Mouse (Mus musculus): ENCODE results near the gene Oasl2. TPM values are rescaled to one million over a fixed set of nuclear protein-coding genes. Genes with fewer than 3 reads are reported as not detected.

The Oasl2 gene
- polyA plus RNA-seq, 1 experiment from 2014 or later = 7.8 TPM

GRCm38 (mm10) chr5:114958069-114958468 is 61.3 kb downstream of the Oasl2 start:
- TF ChIP-seq CTCF (IDR thresholded peaks at IDR 0.05; ENCODE audit: low read depth) (no peak), EP300 (IDR thresholded peaks at IDR 0.05; ENCODE audit: low read depth) (no peak)
- no peaks in the 10 kb centered on the region for H3K9me3 ChIP-seq (ENCODE audit: low read length)
- no peak overlapping the region for H3K9ac ChIP-seq (replicated peaks)
- H3K4me1 ChIP-seq (ENCODE audit: insufficient read depth) = no peaks in the 10 kb centered on the region
- H3K4me2 ChIP-seq (ENCODE audit: low read depth, low read length) = no peak overlapping the region
- H3K4me3 ChIP-seq (ENCODE audit: low read depth, low read length) = no peak overlapping the region
- 83% methylated on average over 5 of the region's 5 CpGs for WGBS (ENCODE audit: insufficient replicate concordance)
- DNase-seq (no peak), ATAC-seq (no peak)
- no peaks in the 10 kb centered on the region for H3K27me3 ChIP-seq (ENCODE audit: insufficient read depth, low read length)
- H3K36me3 ChIP-seq (replicated peaks; ENCODE audit: insufficient read depth, low read length) = peaks cover 10% of the 10 kb centered on the region; the same call in 1 of the 2 replicates
- H3K27ac ChIP-seq (ENCODE audit: low read depth) = no peak overlapping the region

Small RNA genes within 50 kb of the gene (microRNA-seq; reads per million reads assigned to microRNA genes)
- 27.6 reads per million, percentile 30 among the genes with 10 or more reads in this experiment for gene Mir6240

Other genes with a start within 250 kb of the Oasl2 start
- 0.32 and 0.38 TPM in 2 replicates for gene Trpv4, start 238.5 kb upstream of the Oasl2 start, polyA plus RNA-seq (2015; fragmentation: Nextera tagmentation; extraction: Ambion mirVana)
- gene Gltp, start 206.0 kb upstream of the Oasl2 start, polyA plus RNA-seq (2015; fragmentation: Nextera tagmentation; extraction: Ambion mirVana) = 23.1 and 23.8 TPM in 2 replicates
- gene Tchp, start 189.2 kb upstream of the Oasl2 start, polyA plus RNA-seq (2015; fragmentation: Nextera tagmentation; extraction: Ambion mirVana) = 1.9 and 2.4 TPM in 2 replicates
- 26.7 TPM in 2 replicates for gene Ankrd13a, start 122.3 kb upstream of the Oasl2 start, polyA plus RNA-seq (2015; fragmentation: Nextera tagmentation; extraction: Ambion mirVana)
- 10.5 and 11.1 TPM in 2 replicates for gene Git2, start 121.4 kb upstream of the Oasl2 start, polyA plus RNA-seq (2015; fragmentation: Nextera tagmentation; extraction: Ambion mirVana)
- gene 1500011B03Rik, start 73.5 kb upstream of the Oasl2 start, polyA plus RNA-seq (2015; fragmentation: Nextera tagmentation; extraction: Ambion mirVana) = 31.2 and 32.5 TPM in 2 replicates
- gene 4930519G04Rik, start 43.3 kb upstream of the Oasl2 start, polyA plus RNA-seq (2015; fragmentation: Nextera tagmentation; extraction: Ambion mirVana) = not detected in 2 replicates
- gene Gm9936, start 38.3 kb upstream of the Oasl2 start, polyA plus RNA-seq (2015; fragmentation: Nextera tagmentation; extraction: Ambion mirVana) = not detected in 2 replicates
- gene Oasl1, start 26.3 kb downstream of the Oasl2 start, polyA plus RNA-seq (2015; fragmentation: Nextera tagmentation; extraction: Ambion mirVana) = 2.2 TPM in 2 replicates
- gene 2210016L21Rik, start 45.2 kb downstream of the Oasl2 start, polyA plus RNA-seq (2015; fragmentation: Nextera tagmentation; extraction: Ambion mirVana) = 10.4 and 15.3 TPM in 2 replicates
- gene Hnf1a, start 74.2 kb downstream of the Oasl2 start, polyA plus RNA-seq (2015; fragmentation: Nextera tagmentation; extraction: Ambion mirVana) = 5.6 and 7.0 TPM in 2 replicates
- 9.2 and 11.5 TPM in 2 replicates for gene Sppl3, start 114.2 kb downstream of the Oasl2 start, polyA plus RNA-seq (2015; fragmentation: Nextera tagmentation; extraction: Ambion mirVana)
- gene Gm10401, start 201.4 kb downstream of the Oasl2 start, polyA plus RNA-seq (2015; fragmentation: Nextera tagmentation; extraction: Ambion mirVana) = 6.0 and 6.6 TPM in 2 replicates
- gene Acads, start 222.4 kb downstream of the Oasl2 start, polyA plus RNA-seq (2015; fragmentation: Nextera tagmentation; extraction: Ambion mirVana) = 87.9 and 93.4 TPM in 2 replicates
- 6.9 and 8.0 TPM in 2 replicates for gene Unc119b, start 238.0 kb downstream of the Oasl2 start, polyA plus RNA-seq (2015; fragmentation: Nextera tagmentation; extraction: Ambion mirVana)